8 mouse cellular contexts compared by ENCODE assay signal in the genomic region with DNA sequence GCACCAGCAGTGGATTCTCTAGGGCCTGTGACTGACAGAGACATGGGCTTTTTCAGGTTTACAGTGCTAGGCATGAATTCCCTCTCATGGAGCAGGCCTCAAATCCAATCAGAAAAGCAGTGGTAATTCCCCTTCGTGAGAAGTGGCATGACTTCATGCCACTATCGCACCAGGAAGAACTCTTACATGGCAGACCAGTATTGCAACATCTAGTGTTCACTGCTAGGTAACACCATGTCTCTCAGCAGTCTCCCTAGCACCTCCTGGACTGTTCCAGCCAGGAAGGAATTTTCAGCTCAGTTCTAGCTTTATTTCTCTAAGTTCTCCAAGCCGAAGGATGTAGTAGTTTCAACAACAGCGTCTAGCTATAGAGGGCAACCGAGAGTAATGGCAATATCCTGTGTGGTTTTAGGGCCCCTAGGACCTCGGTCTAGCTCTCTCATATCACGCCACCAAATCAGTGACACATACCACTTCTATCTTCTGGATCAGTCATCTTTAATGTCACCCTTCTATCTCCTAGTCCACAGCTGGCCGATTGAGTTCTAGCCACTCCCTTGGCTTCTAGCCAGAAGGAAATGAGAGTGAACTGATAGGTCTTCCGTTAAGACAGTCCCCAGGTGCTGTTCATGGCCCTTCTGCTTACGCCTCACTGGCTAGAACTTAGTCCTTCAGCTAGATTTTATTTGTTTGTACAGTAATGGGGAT.
DNase-seq lines count a peak whose midpoint lies in the region; ATAC-seq lines count a peak whose summit lies in the region.

No protein-coding gene starts in this region.

- H3K27me3 ChIP-seq in liver, embryonic 16.5 days (ENCODE audit: control insufficient read depth, insufficient read depth, low read depth, low read length) = no peaks in the 10 kb centered on the region
- no peaks in the 10 kb centered on the region for H3K27me3 ChIP-seq in stomach, embryonic 16.5 days (ENCODE audit: control insufficient read depth, insufficient read depth, low read length)

- H3K36me3 ChIP-seq in liver, embryonic 16.5 days (ENCODE audit: control insufficient read depth, insufficient read depth) = no peaks in the 10 kb centered on the region
- H3K36me3 ChIP-seq in stomach, embryonic 16.5 days (ENCODE audit: control insufficient read depth, insufficient read depth, low read length) = no peaks in the 10 kb centered on the region

- peaks cover 10% of the 10 kb centered on the region for H3K4me1 ChIP-seq in liver, embryonic 16.5 days (ENCODE audit: control insufficient read depth, low read depth, low read length)
- H3K4me1 ChIP-seq in stomach, embryonic 16.5 days (ENCODE audit: control insufficient read depth, insufficient read depth, low read length) = no peaks in the 10 kb centered on the region

- no peak overlapping the region for H3K4me2 ChIP-seq in liver, embryonic 16.5 days (ENCODE audit: low read depth, low read length)
- no peak overlapping the region for H3K4me2 ChIP-seq in stomach, embryonic 16.5 days (ENCODE audit: low read depth, low read length)

- H3K4me3 ChIP-seq in liver, embryonic 16.5 days (ENCODE audit: low read depth, low read length) = no peak overlapping the region
- H3K4me3 ChIP-seq in stomach, embryonic 16.5 days (replicated peaks; ENCODE audit: low read length) = no peak overlapping the region

- H3K27ac ChIP-seq in liver, embryonic 16.5 days (ENCODE audit: low read length) = no peak overlapping the region
- no peak overlapping the region for H3K27ac ChIP-seq in stomach, embryonic 16.5 days (ENCODE audit: low read length)

- intact Hi-C loops in gastrocnemius, postnatal 36 days (cut with DNase I) = no loop called here

- ATAC-seq in common myeloid progenitor, adult 5-6 weeks (replicated peaks; ENCODE audit: low read depth, poor library complexity, severe bottlenecking) = peak; percentile 81
- peak; percentile 75 for ATAC-seq in liver, embryonic 16.5 days (ENCODE audit: low read depth)
- peak; percentile 53; the same call in 1 of the 2 replicates for ATAC-seq in stomach, embryonic 16.5 days (ENCODE audit: insufficient read depth, low FRiP score)
- ATAC-seq in cerebellum, adult (ENCODE audit: insufficient number of reproducible peaks, low FRiP score, low TSS enrichment) = no peak

- peak; percentile 54 for DNase-seq in lung, postnatal 36 days
- no peak for DNase-seq in lung, postnatal 4 days
- DNase-seq in gastrocnemius, postnatal 36 days = no peak
- no peak for DNase-seq in testis, postnatal 14 days (ENCODE audit: low spot score)

- no peak overlapping the region for H3K9ac ChIP-seq in liver, embryonic 16.5 days (ENCODE audit: low read depth, low read length)
- H3K9ac ChIP-seq in stomach, embryonic 16.5 days (ENCODE audit: low read length) = no peak overlapping the region

- no peaks in the 10 kb centered on the region for H3K9me3 ChIP-seq in liver, embryonic 16.5 days (replicated peaks; ENCODE audit: control insufficient read depth, low read length)
- no peaks in the 10 kb centered on the region for H3K9me3 ChIP-seq in stomach, embryonic 16.5 days (replicated peaks; ENCODE audit: control insufficient read depth, low read length)

- 16% methylated on average over 10 of the region's 10 CpGs for WGBS in liver, embryonic 16.5 days (ENCODE audit: insufficient replicate concordance)
- WGBS in stomach, embryonic 16.5 days = 66% methylated on average over 10 of the region's 10 CpGs
